Comparison of ENCODE assay signal across 19 mouse cellular contexts in the genomic region with DNA sequence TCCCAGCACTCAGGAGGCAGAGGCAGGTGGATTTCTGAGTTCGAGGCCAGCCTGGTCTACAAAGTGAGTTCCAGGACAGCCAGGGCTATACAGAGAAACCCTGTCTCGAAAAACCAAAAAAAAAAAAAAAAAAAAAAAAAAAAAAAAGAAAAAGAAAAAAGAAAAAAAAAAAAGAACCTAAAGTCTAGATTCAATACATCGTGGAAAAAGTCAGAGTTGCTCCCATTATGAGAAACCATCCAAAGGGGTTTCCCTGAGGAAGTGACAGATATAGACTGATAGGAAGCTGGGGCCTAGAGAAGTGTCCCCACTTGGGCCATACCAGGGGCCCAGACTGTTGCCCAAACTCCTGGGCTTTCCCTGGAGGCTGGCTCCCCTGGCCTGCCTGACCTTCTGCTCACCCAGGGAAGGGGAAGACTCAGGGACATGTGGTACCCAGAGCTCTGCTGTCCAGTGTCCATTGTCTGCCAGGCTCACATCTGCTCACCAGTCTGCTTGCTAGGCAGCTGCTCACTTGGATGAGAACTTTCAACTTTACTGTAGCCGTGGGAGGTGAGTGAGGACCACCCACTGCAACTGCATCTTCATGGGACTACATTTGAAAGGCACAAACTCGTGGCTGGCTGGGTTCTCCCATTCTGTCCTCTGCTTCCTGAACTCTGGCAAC. TPM values are rescaled to one million over a fixed set of nuclear protein-coding genes. Genes with fewer than 3 reads are reported as not detected.
DNase-seq lines count a peak whose midpoint lies in the region; TF ChIP-seq lines count a peak whose summit lies in the region.
"Had no signal": no experiment of that assay in that cellular context is flagged by ENCODE, and none has a peak within 500 bp of the region (broad histone marks: within the 10 kb centered on the region; RNA-seq: fewer than 3 reads in every experiment).

No protein-coding gene starts in this region.

- no peaks in the 10 kb centered on the region for H3K36me3 ChIP-seq in ES-E14 (ENCODE audit: control insufficient read depth, insufficient read depth, low read length, poor library complexity, severe bottlenecking)
- H3K36me3 ChIP-seq: forebrain, embryonic 15.5 days; heart, embryonic 12.5 days; limb, embryonic 12.5 days; midbrain, embryonic 15.5 days had no signal

- H3K4me3 ChIP-seq in ES-E14 (ENCODE audit: insufficient read depth in 1 of 2, low read depth in 1 of 2, low read length in 2 of 2, poor library complexity in 1 of 2, severe bottlenecking in 1 of 2) = no peak overlapping the region
- H3K4me3 ChIP-seq: forebrain, embryonic 15.5 days; heart, embryonic 12.5 days; layer of hippocampus, adult 2 months; limb, embryonic 12.5 days; midbrain, embryonic 15.5 days had no signal

- H3K4me1 ChIP-seq in ES-E14 (ENCODE audit: control insufficient read depth in 2 of 2, insufficient read depth in 2 of 2, low read length in 2 of 2, poor library complexity in 1 of 2) = peaks cover 21 to 47% of the 10 kb centered on the region in 2 experiments

- H3K27ac ChIP-seq in ES-E14 (ENCODE audit: insufficient read depth, low read depth, low read length, poor library complexity, severe bottlenecking) = no peak overlapping the region; the same call in 1 of the 2 replicates
- H3K27ac ChIP-seq: forebrain, embryonic 15.5 days; layer of hippocampus, adult 2 months; limb, embryonic 12.5 days; midbrain, embryonic 15.5 days had no signal

- intact Hi-C loops in left cerebral cortex, postnatal 4 days (cut with DNase I) = no loop called here

- no peaks in the 10 kb centered on the region for H3K9me3 ChIP-seq in ES-E14 (ENCODE audit: control insufficient read depth, insufficient read depth, low read depth, low read length)
- H3K9me3 ChIP-seq: forebrain, embryonic 15.5 days; heart, embryonic 12.5 days; limb, embryonic 12.5 days; midbrain, embryonic 15.5 days had no signal

- peak; percentile 56 for DNase-seq in embryo, embryonic 10 days (ENCODE audit: low spot score)
- DNase-seq in embryo, embryonic 11 days = no peak
- DNase-seq in left cerebral cortex, postnatal 4 days = peak; percentile 68
- DNase-seq in left cerebral cortex, adult 11 months (ENCODE audit: low spot score) = no peak
- no peak for DNase-seq in ES-E14 (ENCODE audit: low read depth, low spot score)
- peak; percentile 33 for DNase-seq in retina, embryonic 14.5 days (ENCODE audit: low spot score)
- no peak for DNase-seq in kidney, postnatal 36 days
- no peak for DNase-seq in ovary, postnatal 10 days (ENCODE audit: low spot score)
- DNase-seq: adrenal gland, adult 8-10 months; cerebellum, adult 8-10 months; heart, postnatal 10 days; kidney, adult 8-10 months; kidney, postnatal 14 days; liver, postnatal 0 days had no signal

- peak overlapping the region; percentile 4; the same call in 1 of the 2 replicates for H3K9ac ChIP-seq in ES-E14 (ENCODE audit: insufficient read depth, low read depth, low read length, poor library complexity, severe bottlenecking)
- H3K9ac ChIP-seq: forebrain, embryonic 15.5 days; heart, embryonic 12.5 days; limb, embryonic 12.5 days; liver, postnatal 0 days; midbrain, embryonic 15.5 days had no signal

- in situ Hi-C loops in ES-E14 (cut with MboI; ENCODE audit: low sequenced_read_pairs in 2 of 2, unreplicated experiment in 2 of 2) = no loop called here

TF ChIP-seq in ES-E14, 5 proteins besides CTCF, POLR2A, EP300 and RAD21:
- no peak for TF ChIP-seq CHD2 (IDR thresholded peaks at IDR 0.05; ENCODE audit: low read depth, low read length)
- no peak for TF ChIP-seq HCFC1 (IDR thresholded peaks at IDR 0.05; ENCODE audit: borderline replicate concordance, insufficient read depth, low read length)
- TF ChIP-seq ZC3H11A (IDR thresholded peaks at IDR 0.05; ENCODE audit: borderline replicate concordance, low read depth, low read length) = no peak
- TF ChIP-seq MAFK (IDR thresholded peaks at IDR 0.05; ENCODE audit: insufficient read depth, low read depth, low read length) = no peak
- TF ChIP-seq ZNF384 (IDR thresholded peaks at IDR 0.05; ENCODE audit: low read depth, low read length) = peak; percentile 66; the same call in 1 of the 2 replicates

RNA-seq across cellular contexts. Expression of gene Socs3, which starts 8.0 kb away (rescaled TPM):
- total RNA-seq in left cerebral cortex, postnatal 4 days (2021) = 1 to 10 TPM; 3.8 to 4.1 TPM
- total RNA-seq in ES-E14 (2012; rRNA removed) = 69.8 and 78.6 TPM in 2 replicates

RNA-seq across cellular contexts. Expression of gene Pgs1, which starts 8.3 kb away (rescaled TPM):
- total RNA-seq in left cerebral cortex, postnatal 4 days (2021) = 10 to 100 TPM; 56.9 to 58.6 TPM
- total RNA-seq in ES-E14 (2012; rRNA removed) = 95.2 and 101 TPM in 2 replicates

Comparison
In these comparisons a context has a peak if more than half of its experiments do, and no peak if none do; other contexts are left out.
1. DNase-seq: peak in embryo, embryonic 10 days (single experiment), left cerebral cortex, postnatal 4 days (single experiment) and retina, embryonic 14.5 days (single experiment); none in embryo, embryonic 11 days (single experiment), left cerebral cortex, adult 11 months (single experiment), ES-E14 (single experiment), kidney, postnatal 36 days (0 of 2) and ovary, postnatal 10 days (single experiment).
2. RNA of gene Socs3, which starts 8.0 kb away (total RNA-seq): 69.8 to 78.6 TPM in ES-E14; 3.8 to 4.1 TPM in left cerebral cortex, postnatal 4 days; every median in the first group is over 10 times any median in the second.